Mouse (Mus musculus): ENCODE data around the gene Bcl7c. TPM values are rescaled to one million over a fixed set of nuclear protein-coding genes. Genes with fewer than 3 reads are reported as not detected.
"Not testable (repeated sequence)": the region's sequence is repeated elsewhere in the genome, so short reads cannot be mapped to it uniquely, and the experiment has no call there.

Gene Bcl7c
- polyA plus RNA-seq, 1 experiment from 2014 or later: 34.1 TPM

GRCm38 (mm10) chr7:127631416-127631815 is 77.3 kb downstream of the Bcl7c start:
- 85% methylated on average over 4 of the region's 4 CpGs for WGBS

GRCm38 (mm10) chr7:127628646-127629045 is 80.1 kb downstream of the Bcl7c start:
- ATAC-seq (no peak), DNase-seq (ENCODE audit: low spot score) (no peak)
- no peak overlapping the region for H3K9ac ChIP-seq (replicated peaks; ENCODE audit: low read depth)
- H3K27me3 ChIP-seq (replicated peaks; ENCODE audit: insufficient read depth, low read length): no peaks in the 10 kb centered on the region
- WGBS: 71% methylated on average over 5 of the region's 5 CpGs
- no peak overlapping the region for H3K27ac ChIP-seq (ENCODE audit: low read length)
- no peak overlapping the region for H3K4me3 ChIP-seq (ENCODE audit: low read depth, low read length)
- no peaks in the 10 kb centered on the region for H3K36me3 ChIP-seq (ENCODE audit: insufficient read depth, low read length)
- H3K4me1 ChIP-seq (ENCODE audit: insufficient read depth, low read depth, low read length): no peaks in the 10 kb centered on the region
- H3K9me3 ChIP-seq (ENCODE audit: low read length): no peaks in the 10 kb centered on the region
- no peak for TF ChIP-seq EP300 (IDR thresholded peaks at IDR 0.05)
- no peak for TF ChIP-seq CTCF (IDR thresholded peaks at IDR 0.05)
- no peak overlapping the region for H3K4me2 ChIP-seq (replicated peaks; ENCODE audit: low read depth, low read length)

More at GRCm38 (mm10) chr7:127631416-127631815, 77.3 kb downstream of the Bcl7c start:
- H3K9ac ChIP-seq (replicated peaks; ENCODE audit: low read depth): no peak overlapping the region
- no peaks in the 10 kb centered on the region for H3K36me3 ChIP-seq (ENCODE audit: insufficient read depth, low read length)
- DNase-seq (ENCODE audit: low spot score): no peak
- no peak overlapping the region for H3K4me3 ChIP-seq (ENCODE audit: low read depth, low read length)
- ATAC-seq: no peak
- peaks cover 2% of the 10 kb centered on the region; the same call in 1 of the 2 replicates for H3K4me1 ChIP-seq (ENCODE audit: insufficient read depth, low read depth, low read length)
- H3K4me2 ChIP-seq (replicated peaks; ENCODE audit: low read depth, low read length): no peak overlapping the region
- H3K27me3 ChIP-seq (replicated peaks; ENCODE audit: insufficient read depth, low read length): no peaks in the 10 kb centered on the region
- H3K27ac ChIP-seq (ENCODE audit: low read length): no peak overlapping the region
- H3K9me3 ChIP-seq (ENCODE audit: low read length): no peaks in the 10 kb centered on the region
- TF ChIP-seq CTCF (IDR thresholded peaks at IDR 0.05): no peak
- no peak for TF ChIP-seq EP300 (IDR thresholded peaks at IDR 0.05)

GRCm38 (mm10) chr7:127626471-127626870 is 82.3 kb downstream of the Bcl7c start:
- no peak overlapping the region for H3K9ac ChIP-seq (replicated peaks; ENCODE audit: low read depth)
- WGBS: 92% methylated on average over 4 of the region's 4 CpGs

GRCm38 (mm10) chr7:127626039-127626438 is 82.7 kb downstream of the Bcl7c start:
- H3K4me3 ChIP-seq (ENCODE audit: low read depth, low read length): no peak overlapping the region
- H3K27me3 ChIP-seq (replicated peaks; ENCODE audit: insufficient read depth, low read length): no peaks in the 10 kb centered on the region
- no peak overlapping the region for H3K27ac ChIP-seq (ENCODE audit: low read length)
- no peaks in the 10 kb centered on the region for H3K4me1 ChIP-seq (ENCODE audit: insufficient read depth, low read depth, low read length)
- no peak for TF ChIP-seq CTCF (IDR thresholded peaks at IDR 0.05)
- no peak for TF ChIP-seq EP300 (IDR thresholded peaks at IDR 0.05)
- no peak overlapping the region for H3K4me2 ChIP-seq (replicated peaks; ENCODE audit: low read depth, low read length)
- ATAC-seq: no peak
- H3K36me3 ChIP-seq (ENCODE audit: insufficient read depth, low read length): no peaks in the 10 kb centered on the region
- WGBS: 96% methylated on average over 7 of the region's 7 CpGs
- no peak overlapping the region for H3K9ac ChIP-seq (replicated peaks; ENCODE audit: low read depth)
- H3K9me3 ChIP-seq (ENCODE audit: low read length): no peaks in the 10 kb centered on the region
- DNase-seq (ENCODE audit: low spot score): no peak

More at GRCm38 (mm10) chr7:127626471-127626870, 82.3 kb downstream of the Bcl7c start:
- no peak overlapping the region for H3K4me2 ChIP-seq (replicated peaks; ENCODE audit: low read depth, low read length)
- no peak overlapping the region for H3K4me3 ChIP-seq (ENCODE audit: low read depth, low read length)
- H3K27ac ChIP-seq (ENCODE audit: low read length): no peak overlapping the region
- ATAC-seq (no peak), DNase-seq (ENCODE audit: low spot score) (no peak)
- H3K27me3 ChIP-seq (replicated peaks; ENCODE audit: insufficient read depth, low read length): no peaks in the 10 kb centered on the region
- H3K9me3 ChIP-seq (ENCODE audit: low read length): no peaks in the 10 kb centered on the region
- no peaks in the 10 kb centered on the region for H3K36me3 ChIP-seq (ENCODE audit: insufficient read depth, low read length)
- TF ChIP-seq CTCF (IDR thresholded peaks at IDR 0.05): no peak
- no peak for TF ChIP-seq EP300 (IDR thresholded peaks at IDR 0.05)
- H3K4me1 ChIP-seq (ENCODE audit: insufficient read depth, low read depth, low read length): no peaks in the 10 kb centered on the region

- not testable (repeated sequence) for H3K4me2 ChIP-seq (replicated peaks; ENCODE audit: low read depth, low read length); H3K4me3 ChIP-seq (ENCODE audit: low read depth, low read length); H3K27me3 ChIP-seq (replicated peaks; ENCODE audit: insufficient read depth, low read length); H3K27ac ChIP-seq (ENCODE audit: low read length); ATAC-seq; DNase-seq (ENCODE audit: low spot score); H3K4me1 ChIP-seq (ENCODE audit: insufficient read depth, low read depth, low read length); H3K36me3 ChIP-seq (ENCODE audit: insufficient read depth, low read length); H3K9ac ChIP-seq (replicated peaks; ENCODE audit: low read depth); H3K9me3 ChIP-seq (ENCODE audit: low read length)
- WGBS: 84% methylated on average over 6 of the region's 8 CpGs
Measured at GRCm38 (mm10) chr7:127618402-127618801, 90.3 kb downstream of the Bcl7c start.

GRCm38 (mm10) chr7:127617962-127618361 is 90.8 kb downstream of the Bcl7c start:
- no peak overlapping the region for H3K4me3 ChIP-seq (ENCODE audit: low read depth, low read length)
- DNase-seq (ENCODE audit: low spot score): no peak
- TF ChIP-seq CTCF (IDR thresholded peaks at IDR 0.05): no peak
- no peak for TF ChIP-seq EP300 (IDR thresholded peaks at IDR 0.05)
- WGBS: 57% methylated on average over 2 of the region's 2 CpGs
- no peaks in the 10 kb centered on the region for H3K27me3 ChIP-seq (replicated peaks; ENCODE audit: insufficient read depth, low read length)
- no peaks in the 10 kb centered on the region for H3K9me3 ChIP-seq (ENCODE audit: low read length)
- H3K4me1 ChIP-seq (ENCODE audit: insufficient read depth, low read depth, low read length): peaks cover 3% of the 10 kb centered on the region; the same call in 1 of the 2 replicates
- H3K4me2 ChIP-seq (replicated peaks; ENCODE audit: low read depth, low read length): no peak overlapping the region
- H3K27ac ChIP-seq (ENCODE audit: low read length): no peak overlapping the region
- ATAC-seq: no peak
- H3K9ac ChIP-seq (replicated peaks; ENCODE audit: low read depth): no peak overlapping the region
- H3K36me3 ChIP-seq (ENCODE audit: insufficient read depth, low read length): no peaks in the 10 kb centered on the region

- peaks cover 7% of the 10 kb centered on the region; the same call in 1 of the 2 replicates for H3K36me3 ChIP-seq (ENCODE audit: insufficient read depth, low read length)
- no peak overlapping the region for H3K4me2 ChIP-seq (replicated peaks; ENCODE audit: low read depth, low read length)
- DNase-seq (ENCODE audit: low spot score): no peak
- H3K9me3 ChIP-seq (ENCODE audit: low read length): no peaks in the 10 kb centered on the region
- no peak overlapping the region for H3K27ac ChIP-seq (ENCODE audit: low read length)
- no peak overlapping the region for H3K4me3 ChIP-seq (ENCODE audit: low read depth, low read length)
- WGBS: 54% methylated on average over 1 of the region's 1 CpGs
- no peak for ATAC-seq
- no peak for TF ChIP-seq EP300 (IDR thresholded peaks at IDR 0.05)
- no peak for TF ChIP-seq CTCF (IDR thresholded peaks at IDR 0.05)
- peaks cover 3% of the 10 kb centered on the region; the same call in 1 of the 2 replicates for H3K4me1 ChIP-seq (ENCODE audit: insufficient read depth, low read depth, low read length)
- H3K9ac ChIP-seq (replicated peaks; ENCODE audit: low read depth): no peak overlapping the region
- no peaks in the 10 kb centered on the region for H3K27me3 ChIP-seq (replicated peaks; ENCODE audit: insufficient read depth, low read length)
Measured at GRCm38 (mm10) chr7:127616881-127617280, 91.9 kb downstream of the Bcl7c start.
